Mouse (Mus musculus) myocyte (in vitro differentiated cells): Measurements from ENCODE around the gene Errfi1.

Experiments used
- CEBPB ChIP-seq: IDR thresholded peaks from 2 replicates; pipeline ENCODE4 v1.6.1; 2011; ENCODE audit warnings: mild to moderate bottlenecking, moderate library complexity; ENCODE audit not compliant: poor library complexity, insufficient read depth, severe bottlenecking
- MYOD1 ChIP-seq, 3 experiments: IDR thresholded peaks; one replicate each; pipeline ENCODE4 v1.6.1; 2011; ENCODE audit warnings: control low read depth in 2 of 3, low read depth in 2 of 3, mild to moderate bottlenecking in 2 of 3, moderate library complexity in 1 of 3; ENCODE audit not compliant: insufficient read length in 2 of 3, control insufficient read depth in 1 of 3
- POLR2A ChIP-seq: IDR thresholded peaks from one replicate; pipeline ENCODE4 v1.6.1; 2011; ENCODE audit warnings: low read depth, mild to moderate bottlenecking, control low read depth, moderate library complexity; ENCODE audit not compliant: insufficient read length
- POLR2AphosphoS2 ChIP-seq: IDR thresholded peaks from one replicate; pipeline ENCODE4 v1.6.1; 2011; ENCODE audit warnings: low read depth, control low read depth; ENCODE audit not compliant: insufficient read length
- SRF ChIP-seq: IDR thresholded peaks from one replicate; pipeline ENCODE4 v1.6.1; 2011; ENCODE audit warnings: low read depth; ENCODE audit not compliant: control insufficient read depth, insufficient read length
- TCF12 ChIP-seq: IDR thresholded peaks from one replicate; pipeline ENCODE4 v1.6.1; 2011; ENCODE audit warnings: mild to moderate bottlenecking, control low read depth; ENCODE audit not compliant: poor library complexity, insufficient read depth, severe bottlenecking

- TF ChIP-seq POLR2AphosphoS2 (no peak), CEBPB (no peak), TCF12 (no peak), POLR2A (no peak), MYOD1 (IDR thresholded peaks at IDR 0.05; ENCODE audit: control insufficient read depth in 1 of 3, insufficient read length in 2 of 3, low read depth in 2 of 3) (no peak), SRF (no peak)
Observed at GRCm38 (mm10) chr4:150888492-150888891, 34.8 kb downstream of the Errfi1 start.
